Mouse (Mus musculus): Measurements from ENCODE around the gene Bpifa1. TPM values are rescaled to one million over a fixed set of nuclear protein-coding genes. Genes with fewer than 3 reads are reported as not detected.
"Not testable (repeated sequence)": the region's sequence is repeated elsewhere in the genome, so short reads cannot be mapped to it uniquely, and the experiment has no call there.

Gene Bpifa1
- polyA plus RNA-seq, 1 experiment = not detected

DNA sequence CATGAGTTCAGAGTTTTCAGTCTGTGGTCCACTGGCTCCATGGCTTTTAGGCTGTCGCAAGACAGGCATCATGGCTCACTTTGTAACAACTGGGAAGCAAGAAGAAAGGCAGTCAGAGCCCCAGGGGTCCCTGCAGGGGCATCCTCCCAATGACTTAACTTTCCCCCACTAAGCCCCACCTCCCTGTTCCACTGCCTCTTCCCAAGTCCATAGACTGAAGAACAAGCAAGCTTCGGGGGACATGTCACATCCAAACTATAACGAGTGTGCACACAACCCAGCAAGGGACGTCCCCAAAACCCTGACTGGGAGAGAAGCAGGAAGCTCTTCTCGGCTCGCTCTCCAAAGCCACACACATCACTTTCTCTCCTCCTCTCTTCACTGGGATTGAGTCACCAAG is 28.9 kb downstream of the Bpifa1 start:
- Histone ChIP-seq H3K4me3 (ENCODE audit: insufficient read depth, low read length) (no peak overlapping the region), H3K4me1 (ENCODE audit: control insufficient read depth, insufficient read depth, low read length) (no peaks in the 10 kb centered on the region), H3K27ac (ENCODE audit: insufficient read depth, low read length) (no peak overlapping the region)
- TF ChIP-seq CTCF (IDR thresholded peaks at IDR 0.05; ENCODE audit: borderline replicate concordance, insufficient read depth, low read length) = no peak

DNA sequence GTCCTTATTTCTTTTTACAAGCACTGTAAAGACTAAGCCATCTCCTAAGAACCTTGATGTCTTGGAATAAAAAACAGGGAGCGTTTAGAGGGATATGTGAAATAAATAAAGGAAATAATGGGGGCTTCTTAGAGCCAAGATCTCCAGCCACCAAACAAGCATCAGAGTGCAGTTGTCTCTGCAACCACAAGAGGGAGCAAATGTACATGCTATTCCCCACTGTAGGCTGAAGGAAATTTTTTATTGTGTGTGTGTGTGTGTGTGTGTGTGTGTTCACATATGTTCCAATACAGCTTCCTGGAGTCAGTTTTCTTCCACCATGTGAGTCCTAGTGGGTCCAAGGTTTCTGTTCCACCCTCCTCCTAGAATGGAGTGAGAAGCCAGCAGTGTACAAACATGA is 30.6 kb downstream of the Bpifa1 start:
- Histone ChIP-seq H3K4me3 (ENCODE audit: insufficient read depth, low read length) (no peak overlapping the region), H3K4me1 (ENCODE audit: control insufficient read depth, insufficient read depth, low read length) (no peaks in the 10 kb centered on the region), H3K27ac (ENCODE audit: insufficient read depth, low read length) (no peak overlapping the region)
- no peak for TF ChIP-seq CTCF (IDR thresholded peaks at IDR 0.05; ENCODE audit: borderline replicate concordance, insufficient read depth, low read length)
- no peak for TF ChIP-seq POLR2A (IDR thresholded peaks at IDR 0.05; ENCODE audit: low read depth, low read length)

DNA sequence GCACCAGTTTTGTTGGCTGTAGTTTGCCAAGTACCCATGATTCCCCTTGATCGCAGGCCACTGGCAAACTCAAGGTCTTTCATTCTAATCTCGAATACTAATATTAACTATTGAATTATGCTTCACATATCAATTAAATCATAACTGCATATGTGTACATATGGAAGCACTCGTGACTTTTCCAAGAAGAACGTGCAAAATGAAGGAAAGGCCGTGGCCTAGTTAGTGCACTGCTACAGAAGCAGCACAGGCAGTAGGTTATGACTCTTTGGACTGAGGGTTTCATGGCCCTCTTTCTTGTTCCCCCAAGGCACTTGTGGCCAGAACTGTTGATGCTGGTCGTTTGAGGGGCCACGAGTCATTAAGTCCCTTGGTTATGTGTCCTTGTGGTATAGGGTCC is 39.2 kb downstream of the Bpifa1 start:
- H3K27ac ChIP-seq (ENCODE audit: insufficient read depth, low read length); H3K4me1 ChIP-seq (ENCODE audit: control insufficient read depth, insufficient read depth, low read length); H3K4me3 ChIP-seq (ENCODE audit: insufficient read depth, low read length): not testable (repeated sequence)

GRCm38 (mm10) chr2:154183061-154183460 is 40.4 kb downstream of the Bpifa1 start:
- not testable (repeated sequence) for H3K4me3 ChIP-seq (ENCODE audit: insufficient read depth, low read length); H3K4me1 ChIP-seq (ENCODE audit: control insufficient read depth, insufficient read depth, low read length); H3K27ac ChIP-seq (ENCODE audit: insufficient read depth, low read length)

DNA sequence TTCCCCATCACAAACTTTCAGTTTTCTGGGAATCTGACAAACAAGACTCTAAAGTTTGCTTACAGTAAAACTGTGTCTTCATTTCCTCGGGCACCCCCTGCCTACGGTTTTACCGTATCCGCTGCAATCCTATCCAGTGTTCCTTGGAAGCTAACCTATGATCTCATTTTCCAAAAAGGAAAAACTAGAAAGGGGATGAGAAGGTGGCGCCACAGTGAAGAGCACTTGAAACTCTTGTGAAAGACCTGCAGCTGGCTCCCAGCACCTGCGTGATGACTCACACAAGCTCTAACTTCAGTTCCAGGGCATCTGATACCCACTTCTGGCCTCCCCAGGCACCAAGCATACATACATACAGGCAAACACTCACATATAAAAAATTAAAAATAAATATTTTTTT is 42.6 kb downstream of the Bpifa1 start:
- no peak overlapping the region for H3K4me3 ChIP-seq (ENCODE audit: insufficient read depth, low read length)
- H3K27ac ChIP-seq (ENCODE audit: insufficient read depth, low read length) = no peak overlapping the region
- H3K4me1 ChIP-seq (ENCODE audit: control insufficient read depth, insufficient read depth, low read length) = no peaks in the 10 kb centered on the region
- no peak for TF ChIP-seq CTCF (IDR thresholded peaks at IDR 0.05; ENCODE audit: borderline replicate concordance, insufficient read depth, low read length)
- no peak for TF ChIP-seq POLR2A (IDR thresholded peaks at IDR 0.05; ENCODE audit: low read depth, low read length)

DNA sequence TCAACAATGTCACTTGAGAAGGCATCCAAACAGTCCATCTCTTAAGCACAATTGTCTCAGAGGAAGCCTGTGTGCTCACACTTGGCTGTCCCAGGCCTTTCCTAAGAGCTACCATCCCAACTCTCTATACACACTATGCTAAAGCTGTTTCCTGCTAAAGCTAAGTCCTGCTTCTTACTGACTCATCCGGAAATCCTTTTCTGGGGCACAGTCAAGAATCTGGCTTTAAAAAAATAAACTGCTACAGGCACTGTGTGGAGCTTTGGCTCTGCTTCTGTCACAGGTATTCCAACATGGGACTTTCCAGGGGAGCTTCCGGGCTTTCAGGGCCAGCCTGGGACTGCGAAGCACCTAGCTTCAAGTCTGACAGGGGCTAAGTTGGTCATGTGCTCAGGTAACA is 43.1 kb downstream of the Bpifa1 start:
- TF ChIP-seq CTCF (IDR thresholded peaks at IDR 0.05; ENCODE audit: borderline replicate concordance, insufficient read depth, low read length) = no peak
- no peak for TF ChIP-seq POLR2A (IDR thresholded peaks at IDR 0.05; ENCODE audit: low read depth, low read length)
- Histone ChIP-seq H3K4me1 (ENCODE audit: control insufficient read depth, insufficient read depth, low read length) (no peaks in the 10 kb centered on the region), H3K4me3 (ENCODE audit: insufficient read depth, low read length) (no peak overlapping the region), H3K27ac (ENCODE audit: insufficient read depth, low read length) (no peak overlapping the region)

DNA sequence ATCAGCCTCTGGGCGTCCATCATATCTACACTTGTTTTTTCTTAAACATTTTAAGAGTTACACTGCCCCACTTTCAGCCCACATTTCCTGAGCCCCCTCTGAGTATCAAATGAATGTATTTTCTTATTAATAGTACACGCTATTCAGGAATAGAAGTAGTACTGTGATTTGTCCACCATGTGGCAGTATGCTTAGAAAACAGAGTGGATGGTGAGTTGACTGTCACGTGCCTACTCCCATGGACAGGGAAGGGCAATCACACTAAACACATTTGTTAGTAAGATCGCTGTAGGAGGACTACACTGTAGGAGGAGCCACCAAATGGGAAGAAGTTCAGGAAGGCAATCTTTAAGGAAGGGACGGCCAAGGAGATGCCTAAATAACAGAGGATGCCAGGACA is 44.8 kb downstream of the Bpifa1 start:
- H3K4me3 ChIP-seq (ENCODE audit: insufficient read depth, low read length) = no peak overlapping the region
- no peaks in the 10 kb centered on the region for H3K4me1 ChIP-seq (ENCODE audit: control insufficient read depth, insufficient read depth, low read length)
- TF ChIP-seq CTCF (IDR thresholded peaks at IDR 0.05; ENCODE audit: borderline replicate concordance, insufficient read depth, low read length) = no peak
- no peak for TF ChIP-seq POLR2A (IDR thresholded peaks at IDR 0.05; ENCODE audit: low read depth, low read length)
- H3K27ac ChIP-seq (ENCODE audit: insufficient read depth, low read length) = no peak overlapping the region

DNA sequence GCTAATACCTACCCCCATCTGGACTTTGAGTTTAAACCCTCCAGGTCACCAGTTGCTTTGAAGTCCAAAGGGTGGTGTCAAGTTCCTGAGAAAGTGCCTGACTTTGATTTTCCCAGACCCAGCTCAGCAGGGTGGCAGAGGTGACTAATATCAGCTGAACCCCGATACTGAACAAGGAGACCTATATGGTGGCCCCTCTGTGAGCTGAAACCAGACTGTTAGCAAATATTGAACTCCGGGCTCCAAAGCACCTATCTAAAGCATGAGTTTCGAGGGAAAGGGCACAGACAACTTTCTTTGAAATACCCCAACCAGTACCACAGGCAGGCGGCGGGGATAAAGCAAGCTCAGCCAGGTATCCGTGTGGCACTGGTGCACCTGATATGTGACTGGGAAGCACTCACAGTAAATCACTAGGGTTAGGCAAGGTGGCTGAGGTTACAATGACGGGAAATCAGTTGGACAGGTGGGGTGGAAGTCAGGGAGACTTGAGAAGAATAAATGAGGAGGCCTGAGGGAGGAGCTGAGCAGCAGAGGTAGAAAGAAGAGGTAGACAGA is 47.3 kb downstream of the Bpifa1 start:
- H3K4me3 ChIP-seq (ENCODE audit: insufficient read depth, low read length) = no peak overlapping the region
- TF ChIP-seq POLR2A (IDR thresholded peaks at IDR 0.05; ENCODE audit: low read depth, low read length) (no peak), CTCF (IDR thresholded peaks at IDR 0.05; ENCODE audit: borderline replicate concordance, insufficient read depth, low read length) (no peak)
- no peaks in the 10 kb centered on the region for H3K4me1 ChIP-seq (ENCODE audit: control insufficient read depth, insufficient read depth, low read length)
- H3K27ac ChIP-seq (ENCODE audit: insufficient read depth, low read length) = no peak overlapping the region

DNA sequence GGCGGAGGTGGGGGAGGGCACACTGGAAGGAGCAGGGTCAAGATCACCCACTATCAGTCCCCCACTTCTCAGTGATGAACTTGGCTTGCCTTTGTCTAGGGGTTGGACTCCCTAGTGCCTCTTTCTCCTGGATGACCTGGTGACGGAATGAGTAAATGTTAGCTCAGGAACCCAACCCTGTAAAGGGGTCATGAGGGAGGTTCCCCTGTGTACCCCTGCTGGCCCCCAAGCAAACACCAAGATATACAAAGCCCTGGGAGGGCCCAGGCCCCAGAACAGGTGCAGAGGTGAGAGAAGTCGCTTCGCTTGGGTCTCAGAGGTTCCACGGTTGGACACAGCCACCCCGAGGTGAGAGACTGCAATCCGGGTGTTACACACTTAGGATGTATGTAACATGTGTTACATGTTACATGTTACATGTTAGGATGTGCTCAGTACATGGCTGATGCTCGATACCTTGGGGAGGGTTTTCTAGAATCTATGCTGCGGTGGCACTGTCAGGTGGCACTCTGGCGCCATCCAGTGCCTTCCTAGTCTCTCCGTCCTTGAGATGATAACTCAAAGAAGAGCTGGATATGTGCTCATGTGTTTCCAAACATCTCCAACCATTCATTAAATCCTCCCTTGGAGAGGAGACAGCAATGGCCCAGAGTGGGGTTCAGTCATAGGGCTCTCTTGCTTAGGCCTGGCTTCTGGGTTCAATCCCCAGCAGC is 48.0 kb downstream of the Bpifa1 start, which contains the start of gene Bpifb1:
Gene Bpifb1 (plus strand): TSS at position 273 of the 713 bp plus-strand sequence.
- no peak within 1 kb of the TSS for H3K4me3 ChIP-seq (ENCODE audit: insufficient read depth, low read length)
- H3K4me1 ChIP-seq (ENCODE audit: control insufficient read depth, insufficient read depth, low read length) = no peaks in the 10 kb centered on the region
- no peak for TF ChIP-seq CTCF (IDR thresholded peaks at IDR 0.05; ENCODE audit: borderline replicate concordance, insufficient read depth, low read length)
- TF ChIP-seq POLR2A (IDR thresholded peaks at IDR 0.05; ENCODE audit: low read depth, low read length) = no peak
- H3K27ac ChIP-seq (ENCODE audit: insufficient read depth, low read length) = no peak within 1 kb of the TSS

DNA sequence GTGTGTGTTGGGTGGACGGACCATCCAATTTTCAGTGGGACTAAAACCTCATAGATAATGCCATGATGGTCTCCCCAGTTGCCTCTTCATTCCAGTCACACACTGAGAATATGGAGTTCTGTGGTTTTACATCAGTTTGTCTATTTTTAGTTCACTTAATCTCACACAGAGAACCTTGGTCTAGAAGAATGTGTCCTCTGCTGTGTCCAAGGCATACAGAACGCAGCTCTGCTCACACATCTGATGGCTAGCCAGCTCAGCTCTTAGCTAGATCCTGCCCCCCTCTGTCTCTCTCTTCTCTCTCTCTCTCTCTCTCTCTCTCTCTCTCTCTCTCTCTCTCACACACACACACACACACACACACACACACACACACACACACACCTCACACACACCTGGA is 49.5 kb downstream of the Bpifa1 start:
- Histone ChIP-seq H3K4me1 (ENCODE audit: control insufficient read depth, insufficient read depth, low read length) (no peaks in the 10 kb centered on the region), H3K4me3 (ENCODE audit: insufficient read depth, low read length) (no peak overlapping the region), H3K27ac (ENCODE audit: insufficient read depth, low read length) (no peak overlapping the region)
- TF ChIP-seq CTCF (IDR thresholded peaks at IDR 0.05; ENCODE audit: borderline replicate concordance, insufficient read depth, low read length) (no peak), POLR2A (IDR thresholded peaks at IDR 0.05; ENCODE audit: low read depth, low read length) (no peak)

DNA sequence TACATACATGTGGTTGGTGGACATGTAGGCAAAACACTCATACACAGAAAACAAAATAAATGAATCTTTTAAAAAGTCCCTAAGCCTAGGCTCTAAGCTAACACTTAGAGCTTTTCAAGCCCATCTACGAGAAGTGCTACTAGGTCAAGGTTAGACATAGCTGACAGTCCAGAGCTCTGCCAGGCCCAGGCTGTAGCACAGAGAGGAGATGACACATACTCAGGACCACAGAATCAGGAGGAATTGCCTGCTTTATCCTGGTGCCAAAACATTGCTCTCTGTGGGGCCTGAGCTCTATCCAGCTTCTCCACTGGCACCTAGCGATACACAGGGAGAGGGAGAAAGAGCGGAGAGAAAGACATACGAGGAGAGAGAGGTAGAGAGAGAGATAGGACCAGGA is 50.4 kb downstream of the Bpifa1 start:
- Histone ChIP-seq H3K4me1 (ENCODE audit: control insufficient read depth, insufficient read depth, low read length) (no peaks in the 10 kb centered on the region), H3K4me3 (ENCODE audit: insufficient read depth, low read length) (no peak overlapping the region), H3K27ac (ENCODE audit: insufficient read depth, low read length) (no peak overlapping the region)
- TF ChIP-seq POLR2A (IDR thresholded peaks at IDR 0.05; ENCODE audit: low read depth, low read length) (no peak), CTCF (IDR thresholded peaks at IDR 0.05; ENCODE audit: borderline replicate concordance, insufficient read depth, low read length) (no peak)
